Mouse (Mus musculus) limb, embryonic 13.5 days (tissue): Measurements from ENCODE around the gene Kif6. TPM values are rescaled to one million over a fixed set of nuclear protein-coding genes. Genes with fewer than 3 reads are reported as not detected.

Experiments
- ATAC-seq: fragments of 200-750 bp; cut with Nextera tagmentation; 2 replicates; pipeline ENCODE4 v1.8.0; 2017; ENCODE audit warnings: low read depth, moderate number of reproducible peaks, moderate TSS enrichment; ENCODE audit not compliant: low FRiP score
- H3K27ac ChIP-seq: fragments of 300-500 bp; sonication (generic); 2 replicates; pipeline ENCODE4 v1.5.1; 2015; ENCODE audit warnings: inconsistent platforms, mild to moderate bottlenecking, moderate library complexity
- H3K27me3 ChIP-seq: fragments of 300-500 bp; sonication (generic); 2 replicates; pipeline ENCODE4 v1.6.1; 2015; ENCODE audit warnings: mild to moderate bottlenecking, inconsistent platforms
- H3K36me3 ChIP-seq: fragments of 300-500 bp; sonication (generic); 2 replicates; pipeline ENCODE4 v1.6.1; 2015; ENCODE audit warnings: inconsistent platforms, mild to moderate bottlenecking, moderate library complexity
- H3K4me1 ChIP-seq: fragments of 300-500 bp; sonication (generic); 2 replicates; pipeline ENCODE4 v1.6.1; 2015; ENCODE audit warnings: inconsistent platforms
- H3K4me2 ChIP-seq: fragments of 300-500 bp; sonication (generic); replicated peaks from 2 replicates; pipeline ENCODE4 v1.6.1; 2015; ENCODE audit warnings: inconsistent platforms, mild to moderate bottlenecking, moderate library complexity
- H3K4me3 ChIP-seq: fragments of 300-500 bp; sonication (generic); 2 replicates; pipeline ENCODE4 v1.5.1; 2015; ENCODE audit warnings: moderate library complexity, mild to moderate bottlenecking, inconsistent platforms
- H3K9ac ChIP-seq: fragments of 300-500 bp; sonication (generic); 2 replicates; pipeline ENCODE4 v1.6.1; 2015; ENCODE audit warnings: mild to moderate bottlenecking, inconsistent platforms
- H3K9me3 ChIP-seq: fragments of 300-500 bp; sonication (generic); 2 replicates; pipeline ENCODE4 v1.6.1; 2016; ENCODE audit warnings: inconsistent platforms
- WGBS: fragments of 180-500 bp; shearing (Covaris S2); methylation state at CpG from one replicate; pipeline ENCODE4 v1.1.7; 2015; 5-methylcytosine and 5-hydroxymethylcytosine counted together
- polyA plus RNA-seq: library from polyadenylated mRNA; unstranded; fragments of >200 nt; fragmentation: Nextera tagmentation; extraction: Ambion mirVana; gene quantifications from 2 replicates; pipeline ENCODE4 v1.2.1, GENCODE M21; 2015

Kif6 gene
- polyA plus RNA-seq, 1 experiment from 2014 or later = 2.3 TPM

- no peak for ATAC-seq
- WGBS = 55% methylated on average over 5 of the region's 5 CpGs
- Histone ChIP-seq H3K4me3 (no peak overlapping the region), H3K9ac (no peak overlapping the region), H3K27me3 (no peaks in the 10 kb centered on the region), H3K9me3 (no peaks in the 10 kb centered on the region), H3K4me2 (no peak overlapping the region), H3K36me3 (no peaks in the 10 kb centered on the region), H3K4me1 (peaks cover 22% of the 10 kb centered on the region), H3K27ac (no peak overlapping the region)
These were observed 219.2 kb downstream of the Kif6 start for GRCm38 (mm10) chr17:49834044-49834545.

GRCm38 (mm10) chr17:49837417-49837816 lies 222.5 kb downstream of the Kif6 start:
- Histone ChIP-seq H3K4me1 (peaks cover 10% of the 10 kb centered on the region; the same call in 1 of the 2 replicates), H3K27me3 (no peaks in the 10 kb centered on the region), H3K4me3 (no peak overlapping the region), H3K27ac (no peak overlapping the region), H3K9me3 (no peaks in the 10 kb centered on the region), H3K4me2 (no peak overlapping the region), H3K9ac (no peak overlapping the region), H3K36me3 (no peaks in the 10 kb centered on the region)
- WGBS = 48% methylated on average over 5 of the region's 5 CpGs
- no peak for ATAC-seq

- no peak overlapping the region for H3K9ac ChIP-seq
- no peaks in the 10 kb centered on the region for H3K27me3 ChIP-seq
- no peak overlapping the region for H3K4me2 ChIP-seq
- H3K36me3 ChIP-seq = no peaks in the 10 kb centered on the region
- peak; percentile 44; the same call in 1 of the 2 replicates for ATAC-seq
- no peaks in the 10 kb centered on the region for H3K9me3 ChIP-seq
- no peak overlapping the region for H3K4me3 ChIP-seq
- WGBS = 67% methylated on average over 3 of the region's 3 CpGs
- no peak overlapping the region for H3K27ac ChIP-seq
- peaks cover 10% of the 10 kb centered on the region; the same call in 1 of the 2 replicates for H3K4me1 ChIP-seq
These were observed 224.3 kb downstream of the Kif6 start for GRCm38 (mm10) chr17:49839243-49839642.

GRCm38 (mm10) chr17:49851210-49851609 lies 236.3 kb downstream of the Kif6 start:
- no peak for ATAC-seq
- Histone ChIP-seq H3K9ac (no peak overlapping the region), H3K27me3 (no peaks in the 10 kb centered on the region), H3K9me3 (no peaks in the 10 kb centered on the region), H3K4me2 (no peak overlapping the region), H3K27ac (no peak overlapping the region), H3K36me3 (no peaks in the 10 kb centered on the region), H3K4me1 (peaks cover 21% of the 10 kb centered on the region), H3K4me3 (no peak overlapping the region)
- whole genome bisulfite sequencing = 67% methylated on average over 3 of the region's 3 CpGs

GRCm38 (mm10) chr17:49852183-49852582 lies 237.2 kb downstream of the Kif6 start:
- Histone ChIP-seq H3K27ac (no peak overlapping the region), H3K36me3 (no peaks in the 10 kb centered on the region), H3K4me3 (no peak overlapping the region), H3K9ac (no peak overlapping the region), H3K4me1 (peaks cover 23% of the 10 kb centered on the region), H3K4me2 (no peak overlapping the region), H3K27me3 (no peaks in the 10 kb centered on the region), H3K9me3 (no peaks in the 10 kb centered on the region)
- WGBS = 75% methylated on average over 3 of the region's 3 CpGs
- ATAC-seq = no peak

- no peak overlapping the region for H3K27ac ChIP-seq
- WGBS = 14% methylated on average over 4 of the region's 4 CpGs
- ATAC-seq = peak; percentile 32; the same call in 1 of the 2 replicates
These were observed 240.8 kb downstream of the Kif6 start for GRCm38 (mm10) chr17:49855785-49856184.

GRCm38 (mm10) chr17:49860057-49860816 lies 245.3 kb downstream of the Kif6 start:
- no peak for ATAC-seq
- 89% methylated on average over 10 of the region's 10 CpGs for WGBS
- H3K36me3 ChIP-seq = no peaks in the 10 kb centered on the region
- no peaks in the 10 kb centered on the region for H3K27me3 ChIP-seq
- no peaks in the 10 kb centered on the region for H3K9me3 ChIP-seq
- H3K27ac ChIP-seq = no peak overlapping the region
- H3K4me2 ChIP-seq = no peak overlapping the region
- H3K4me1 ChIP-seq = peaks cover 26% of the 10 kb centered on the region
- no peak overlapping the region for H3K9ac ChIP-seq
- no peak overlapping the region for H3K4me3 ChIP-seq

More at GRCm38 (mm10) chr17:49855785-49856184, 240.8 kb downstream of the Kif6 start:
- H3K36me3 ChIP-seq = no peaks in the 10 kb centered on the region
- no peak overlapping the region for H3K4me3 ChIP-seq
- no peak overlapping the region for H3K4me2 ChIP-seq
- H3K9ac ChIP-seq = no peak overlapping the region
- H3K27me3 ChIP-seq = no peaks in the 10 kb centered on the region
- peaks cover 18% of the 10 kb centered on the region for H3K4me1 ChIP-seq
- H3K9me3 ChIP-seq = no peaks in the 10 kb centered on the region

- no peak overlapping the region for H3K4me2 ChIP-seq
- peaks cover 27% of the 10 kb centered on the region for H3K4me1 ChIP-seq
- no peaks in the 10 kb centered on the region for H3K27me3 ChIP-seq
- peak overlapping the region; percentile 61 for H3K27ac ChIP-seq
- 0 out of 2 replicates have a peak overlapping the region, but pooled peaks have one; percentile 8 for H3K9ac ChIP-seq
- H3K9me3 ChIP-seq = no peaks in the 10 kb centered on the region
- no peak for ATAC-seq
- WGBS = 57% methylated on average over 5 of the region's 5 CpGs
- no peak overlapping the region for H3K4me3 ChIP-seq
- no peaks in the 10 kb centered on the region for H3K36me3 ChIP-seq
These were observed 248.7 kb downstream of the Kif6 start for GRCm38 (mm10) chr17:49863597-49863996.

- Histone ChIP-seq H3K27me3 (no peaks in the 10 kb centered on the region; the same call in 1 of the 2 replicates), H3K4me1 (peaks cover 28% of the 10 kb centered on the region), H3K9me3 (no peaks in the 10 kb centered on the region), H3K4me3 (no peak overlapping the region), H3K4me2 (no peak overlapping the region), H3K27ac (no peak overlapping the region), H3K9ac (no peak overlapping the region), H3K36me3 (no peaks in the 10 kb centered on the region)
- no peak for ATAC-seq
- WGBS = 76% methylated on average over 2 of the region's 2 CpGs
These were observed 250.7 kb downstream of the Kif6 start for GRCm38 (mm10) chr17:49865604-49866003.

GRCm38 (mm10) chr17:49866653-49867215 lies 251.8 kb downstream of the Kif6 start:
- peaks cover 11% of the 10 kb centered on the region; the same call in 1 of the 2 replicates for H3K27me3 ChIP-seq
- no peak for ATAC-seq
- no peak overlapping the region for H3K27ac ChIP-seq
- no peak overlapping the region for H3K4me3 ChIP-seq
- no peaks in the 10 kb centered on the region for H3K9me3 ChIP-seq
- H3K36me3 ChIP-seq = no peaks in the 10 kb centered on the region
- peaks cover 31% of the 10 kb centered on the region for H3K4me1 ChIP-seq
- 55% methylated on average over 8 of the region's 8 CpGs for WGBS
- no peak overlapping the region for H3K4me2 ChIP-seq
- no peak overlapping the region for H3K9ac ChIP-seq

- no peaks in the 10 kb centered on the region for H3K36me3 ChIP-seq
- WGBS = 18% methylated on average over 13 of the region's 13 CpGs
- no peak overlapping the region for H3K9ac ChIP-seq
- H3K4me3 ChIP-seq = no peak overlapping the region
- H3K4me2 ChIP-seq = no peak overlapping the region
- H3K27me3 ChIP-seq = peaks cover 11% of the 10 kb centered on the region; the same call in 1 of the 2 replicates
- no peak overlapping the region for H3K27ac ChIP-seq
- peak; percentile 52 for ATAC-seq
- H3K9me3 ChIP-seq = no peaks in the 10 kb centered on the region
- H3K4me1 ChIP-seq = peaks cover 37% of the 10 kb centered on the region
These were observed 252.6 kb downstream of the Kif6 start for GRCm38 (mm10) chr17:49867321-49868137.

- ATAC-seq = no peak
- no peak overlapping the region for H3K4me2 ChIP-seq
- H3K4me3 ChIP-seq = no peak overlapping the region
- no peaks in the 10 kb centered on the region for H3K36me3 ChIP-seq
- no peak overlapping the region for H3K9ac ChIP-seq
- H3K9me3 ChIP-seq = no peaks in the 10 kb centered on the region
- H3K27ac ChIP-seq = no peak overlapping the region
- H3K27me3 ChIP-seq = peaks cover 11% of the 10 kb centered on the region; the same call in 1 of the 2 replicates
- peaks cover 30% of the 10 kb centered on the region for H3K4me1 ChIP-seq
- WGBS = 81% methylated on average over 9 of the region's 9 CpGs
These were observed 254.3 kb downstream of the Kif6 start for GRCm38 (mm10) chr17:49869246-49869645.
